ENCODE assay signal across 8 mouse cellular contexts in genomic region chr8:20424104-20424902, GRCm38 (mm10).
A peak's percentile ranks its signal among the peaks of the same experiment; 100 is the strongest.
DNase-seq lines count a peak whose midpoint lies in the region; ATAC-seq and TF ChIP-seq lines count a peak whose summit lies in the region.
"Not testable (repeated sequence)": the region's sequence is repeated elsewhere in the genome, so short reads cannot be mapped to it uniquely, and the experiment has no call there.

No protein-coding gene starts in this region.

- peak; percentile 88 for TF ChIP-seq CTCF in liver, embryonic 14.5 days (IDR thresholded peaks at IDR 0.05; ENCODE audit: low read depth)

- peak overlapping the region; percentile 31 for H3K4me2 ChIP-seq in forebrain, embryonic 12.5 days
- peak overlapping the region; percentile 46 for H3K4me2 ChIP-seq in heart, embryonic 16.5 days (ENCODE audit: low read depth, low read length)
- H3K4me2 ChIP-seq in liver, embryonic 14.5 days (ENCODE audit: low read depth): peak overlapping the region; percentile 45
- H3K4me2 ChIP-seq in neural tube, embryonic 11.5 days (ENCODE audit: low read depth): 0 out of 2 replicates have a peak overlapping the region, but pooled peaks have one; percentile 16
- H3K4me2 ChIP-seq in stomach, embryonic 16.5 days (ENCODE audit: low read depth, low read length): peak overlapping the region; percentile 24; the same call in 1 of the 2 replicates

- not testable (repeated sequence) for H3K27ac ChIP-seq in brown adipose tissue, adult 24 weeks (replicated peaks; ENCODE audit: low read depth, low read length); liver, embryonic 14.5 days; neural tube, embryonic 11.5 days (ENCODE audit: low read depth, low read length); stomach, embryonic 16.5 days (ENCODE audit: low read length)
- 0 out of 2 replicates have a peak overlapping the region, but pooled peaks have one; percentile 25 for H3K27ac ChIP-seq in forebrain, embryonic 12.5 days
- H3K27ac ChIP-seq in heart, embryonic 16.5 days (ENCODE audit: low read length): peak overlapping the region; percentile 51; the same call in 1 of the 2 replicates

- TF ChIP-seq EP300 in liver, embryonic 14.5 days (IDR thresholded peaks at IDR 0.05; ENCODE audit: low read depth): not testable (repeated sequence)

- peak; percentile 100 for ATAC-seq in forebrain, embryonic 12.5 days (ENCODE audit: low FRiP score)
- ATAC-seq in heart, embryonic 16.5 days (replicated peaks; ENCODE audit: extremely low read depth, insufficient read depth, low FRiP score): peak; percentile 99
- ATAC-seq in liver, embryonic 14.5 days (ENCODE audit: insufficient read depth): peak; percentile 100
- ATAC-seq in neural tube, embryonic 11.5 days (ENCODE audit: insufficient read depth, low FRiP score, low TSS enrichment): peak; percentile 100
- peak; percentile 96 for ATAC-seq in stomach, embryonic 16.5 days (ENCODE audit: insufficient read depth, low FRiP score)

- peak overlapping the region; percentile 60 for H3K9ac ChIP-seq in forebrain, embryonic 12.5 days
- peak overlapping the region; percentile 77 for H3K9ac ChIP-seq in heart, embryonic 16.5 days (ENCODE audit: low read length)
- H3K9ac ChIP-seq in liver, embryonic 14.5 days (replicated peaks): peak overlapping the region; percentile 69
- H3K9ac ChIP-seq in neural tube, embryonic 11.5 days (ENCODE audit: low read length): peak overlapping the region; percentile 67
- peak overlapping the region; percentile 78 for H3K9ac ChIP-seq in stomach, embryonic 16.5 days (ENCODE audit: low read length)

- H3K27me3 ChIP-seq in forebrain, embryonic 12.5 days; heart, embryonic 16.5 days (ENCODE audit: control insufficient read depth, insufficient read depth, low read length); liver, embryonic 14.5 days (ENCODE audit: control insufficient read depth, insufficient read depth, low read length); neural tube, embryonic 11.5 days (ENCODE audit: control insufficient read depth, insufficient read depth, low read length); stomach, embryonic 16.5 days (ENCODE audit: control insufficient read depth, insufficient read depth, low read length): not testable (repeated sequence)

- peak; percentile 96 for DNase-seq in CD4-positive helper T cell, adult 2 months (ENCODE audit: low read depth, low spot score)
- peak; percentile 100 for DNase-seq in kidney, postnatal 25 days
- DNase-seq in liver, embryonic 14.5 days (ENCODE audit: low read depth in 3 of 3, low spot score in 3 of 3): peak in 2 of 3 experiments; percentile 94 to 96
- peak; percentile 98 for DNase-seq in neural tube, embryonic 11.5 days (ENCODE audit: low spot score)

- WGBS in forebrain, embryonic 12.5 days: 12% methylated on average over 70 of the region's 72 CpGs
- WGBS in heart, embryonic 16.5 days: 2% methylated on average over 69 of the region's 72 CpGs
- WGBS in liver, embryonic 14.5 days (ENCODE audit: insufficient replicate concordance): 5% methylated on average over 63 of the region's 72 CpGs
- WGBS in neural tube, embryonic 11.5 days: 3% methylated on average over 61 of the region's 72 CpGs
- WGBS in stomach, embryonic 16.5 days: 4% methylated on average over 69 of the region's 72 CpGs

- not testable (repeated sequence) for H3K9me3 ChIP-seq in forebrain, embryonic 12.5 days; heart, embryonic 16.5 days (replicated peaks; ENCODE audit: control insufficient read depth, low read length); liver, embryonic 14.5 days (ENCODE audit: control insufficient read depth, low read length); neural tube, embryonic 11.5 days (ENCODE audit: control insufficient read depth, low read length); stomach, embryonic 16.5 days (replicated peaks; ENCODE audit: control insufficient read depth, low read length)

- H3K4me3 ChIP-seq in brown adipose tissue, adult 24 weeks (ENCODE audit: insufficient read depth, low read depth, low read length): peak overlapping the region; percentile 67
- peak overlapping the region; percentile 47 for H3K4me3 ChIP-seq in forebrain, embryonic 12.5 days (replicated peaks)
- H3K4me3 ChIP-seq in heart, embryonic 16.5 days (ENCODE audit: low read length): peak overlapping the region; percentile 57
- peak overlapping the region; percentile 61 to 65 for H3K4me3 ChIP-seq in liver, embryonic 14.5 days (ENCODE audit: insufficient read depth in 1 of 2, low read depth in 2 of 2, low read length in 2 of 2)
- peak overlapping the region; percentile 43 for H3K4me3 ChIP-seq in neural tube, embryonic 11.5 days (ENCODE audit: low read depth, low read length)
- peak overlapping the region; percentile 52 for H3K4me3 ChIP-seq in stomach, embryonic 16.5 days (replicated peaks; ENCODE audit: low read length)

- H3K4me1 ChIP-seq in brown adipose tissue, adult 24 weeks (ENCODE audit: control insufficient read depth, insufficient read depth, insufficient read length, low read length); forebrain, embryonic 12.5 days; heart, embryonic 16.5 days (ENCODE audit: control insufficient read depth, insufficient read depth, low read length); liver, embryonic 14.5 days (replicated peaks; ENCODE audit: control insufficient read depth in 2 of 2, insufficient read depth in 2 of 2, low read length in 1 of 2); neural tube, embryonic 11.5 days (ENCODE audit: control insufficient read depth, insufficient read depth, low read length); stomach, embryonic 16.5 days (ENCODE audit: control insufficient read depth, insufficient read depth, low read length): not testable (repeated sequence)

- H3K36me3 ChIP-seq in forebrain, embryonic 12.5 days (replicated peaks); heart, embryonic 16.5 days (ENCODE audit: control insufficient read depth, insufficient read depth); liver, embryonic 14.5 days (replicated peaks; ENCODE audit: control insufficient read depth, insufficient read depth, low read depth); neural tube, embryonic 11.5 days (ENCODE audit: control insufficient read depth, insufficient read depth, low read length); stomach, embryonic 16.5 days (ENCODE audit: control insufficient read depth, insufficient read depth, low read length): not testable (repeated sequence)
